Comparison of ENCODE assay signal across 10 mouse cellular contexts in genomic region chr4:98102625-98103336, GRCm38 (mm10).
DNase-seq lines count a peak whose midpoint lies in the region; ATAC-seq lines count a peak whose summit lies in the region.
"Had no signal": no experiment of that assay in that cellular context is flagged by ENCODE, and none has a peak within 500 bp of the region (broad histone marks: within the 10 kb centered on the region; RNA-seq: fewer than 3 reads in every experiment).

No protein-coding gene starts in this region.

- intact Hi-C loops in left cerebral cortex, postnatal 25 days (cut with DNase I): no loop called here

- no peak for ATAC-seq in kidney, embryonic 16.5 days (ENCODE audit: low FRiP score, low TSS enrichment)
- ATAC-seq in forebrain, embryonic 11.5 days (replicated peaks; ENCODE audit: low FRiP score): peak; percentile 73
- peak; percentile 81 for ATAC-seq in midbrain, embryonic 16.5 days
- ATAC-seq: intestine, embryonic 15.5 days had no signal

- H3K36me3 ChIP-seq in kidney, embryonic 16.5 days (ENCODE audit: insufficient read depth, low read length): no peaks in the 10 kb centered on the region
- no peaks in the 10 kb centered on the region for H3K36me3 ChIP-seq in forebrain, embryonic 11.5 days (ENCODE audit: control insufficient read depth, insufficient read depth, low read length)
- no peaks in the 10 kb centered on the region for H3K36me3 ChIP-seq in midbrain, embryonic 16.5 days (ENCODE audit: control insufficient read depth, insufficient read depth, low read length)
- H3K36me3 ChIP-seq: intestine, embryonic 15.5 days had no signal

- H3K9me3 ChIP-seq in kidney, embryonic 16.5 days (ENCODE audit: low read length): no peaks in the 10 kb centered on the region
- H3K9me3 ChIP-seq in forebrain, embryonic 11.5 days (ENCODE audit: control insufficient read depth, low read length): no peaks in the 10 kb centered on the region
- no peaks in the 10 kb centered on the region for H3K9me3 ChIP-seq in midbrain, embryonic 16.5 days (replicated peaks; ENCODE audit: control insufficient read depth, low read length, poor library complexity, severe bottlenecking)
- H3K9me3 ChIP-seq: intestine, embryonic 15.5 days had no signal

- H3K4me1 ChIP-seq in kidney, embryonic 16.5 days (ENCODE audit: insufficient read depth, low read length): peaks cover 67% of the 10 kb centered on the region
- peaks cover 36% of the 10 kb centered on the region for H3K4me1 ChIP-seq in forebrain, embryonic 11.5 days (replicated peaks; ENCODE audit: control insufficient read depth, insufficient read depth, low read length)
- H3K4me1 ChIP-seq in midbrain, embryonic 16.5 days (ENCODE audit: control insufficient read depth, insufficient read depth, low read length): peaks cover 28% of the 10 kb centered on the region

- H3K4me2 ChIP-seq in kidney, embryonic 16.5 days (replicated peaks; ENCODE audit: low read depth, low read length): peak overlapping the region; percentile 6; the same call in 1 of the 2 replicates
- no peak overlapping the region for H3K4me2 ChIP-seq in forebrain, embryonic 11.5 days (ENCODE audit: low read depth, low read length, severe bottlenecking)
- H3K4me2 ChIP-seq in midbrain, embryonic 16.5 days (ENCODE audit: low read length): peak overlapping the region; percentile 60
- H3K4me2 ChIP-seq: intestine, embryonic 15.5 days had no signal

- H3K27me3 ChIP-seq in kidney, embryonic 16.5 days (ENCODE audit: insufficient read depth, low read length): no peaks in the 10 kb centered on the region
- H3K27me3 ChIP-seq in forebrain, embryonic 11.5 days (ENCODE audit: control insufficient read depth, insufficient read depth, low read length): peaks cover 8% of the 10 kb centered on the region; the same call in 1 of the 2 replicates
- H3K27me3 ChIP-seq in midbrain, embryonic 16.5 days (ENCODE audit: control insufficient read depth, insufficient read depth, low read depth, low read length): no peaks in the 10 kb centered on the region
- H3K27me3 ChIP-seq: intestine, embryonic 15.5 days had no signal

- H3K9ac ChIP-seq in kidney, embryonic 16.5 days (replicated peaks; ENCODE audit: low read length): no peak overlapping the region
- no peak overlapping the region for H3K9ac ChIP-seq in forebrain, embryonic 11.5 days (ENCODE audit: low read length)
- H3K9ac ChIP-seq in midbrain, embryonic 16.5 days (ENCODE audit: low read depth, low read length): peak overlapping the region; percentile 55; the same call in 1 of the 2 replicates
- H3K9ac ChIP-seq: intestine, embryonic 15.5 days had no signal

- WGBS in kidney, embryonic 16.5 days: 54% methylated on average over 24 of the region's 24 CpGs
- 43% methylated on average over 24 of the region's 24 CpGs for WGBS in forebrain, embryonic 11.5 days
- 28% methylated on average over 24 of the region's 24 CpGs for WGBS in midbrain, embryonic 16.5 days

- DNase-seq in kidney, adult 9 months: no peak
- DNase-seq in forebrain, embryonic 11.5 days (ENCODE audit: low spot score): peak; percentile 74
- DNase-seq in left cerebral cortex, postnatal 25 days (ENCODE audit: low spot score in 2 of 2): peak; percentile 13 to 53
- DNase-seq in ovary, postnatal 10 days (ENCODE audit: low spot score): no peak
- no peak for DNase-seq in gastrocnemius, postnatal 10 days
- no peak for DNase-seq in thymus, adult 18-20 months
- DNase-seq: cerebellum, adult 9-11 months had no signal

- peak overlapping the region; percentile 39; the same call in 1 of the 2 replicates for H3K27ac ChIP-seq in kidney, embryonic 16.5 days (ENCODE audit: low read length)
- H3K27ac ChIP-seq in forebrain, embryonic 11.5 days (ENCODE audit: low read depth, low read length): peak overlapping the region; percentile 80
- H3K27ac ChIP-seq in midbrain, embryonic 16.5 days (ENCODE audit: low read length): peak overlapping the region; percentile 55
- H3K27ac ChIP-seq: intestine, embryonic 15.5 days had no signal

- no peak overlapping the region for H3K4me3 ChIP-seq in kidney, embryonic 16.5 days (ENCODE audit: low read length)
- no peak overlapping the region for H3K4me3 ChIP-seq in forebrain, embryonic 11.5 days (ENCODE audit: low read depth, low read length)
- peak overlapping the region; percentile 32; the same call in 1 of the 2 replicates for H3K4me3 ChIP-seq in midbrain, embryonic 16.5 days (ENCODE audit: low read depth, low read length)
- H3K4me3 ChIP-seq: intestine, embryonic 15.5 days had no signal

Comparison
In these comparisons a context has a peak if more than half of its experiments do, and no peak if none do; other contexts are left out.
1. DNase-seq: peak in forebrain, embryonic 11.5 days (single experiment) and left cerebral cortex, postnatal 25 days (2 of 2); none in kidney, adult 9 months (single experiment), ovary, postnatal 10 days (single experiment), gastrocnemius, postnatal 10 days (single experiment) and thymus, adult 18-20 months (0 of 2).
2. Peak in every context shown above with its lines, with median percentiles within 50 percentile points of each other: H3K27ac ChIP-seq.